Mouse (Mus musculus) midbrain, embryonic 10.5 days (tissue): ENCODE results near the gene Fgr. TPM values are rescaled to one million over a fixed set of nuclear protein-coding genes. Genes with fewer than 3 reads are reported as not detected.

ENCODE experiments used
- DNase-seq: peaks from one replicate; pipeline ENCODE4 v3.0.0-alpha.2; 2017; ENCODE audit warnings: low spot score
- H3K27ac ChIP-seq: fragments of 300-500 bp; sonication (generic); replicated peaks from 2 replicates; pipeline ENCODE4 v1.5.1; 2016; ENCODE audit warnings: mild to moderate bottlenecking
- H3K27me3 ChIP-seq: fragments of 300-500 bp; sonication (generic); 2 replicates; pipeline ENCODE4 v1.6.1; 2016; ENCODE audit warnings: low read depth, mild to moderate bottlenecking; ENCODE audit not compliant: poor library complexity, severe bottlenecking
- H3K36me3 ChIP-seq: fragments of 300-500 bp; sonication (generic); 2 replicates; pipeline ENCODE4 v1.6.1; 2016; ENCODE audit warnings: mild to moderate bottlenecking, moderate library complexity
- H3K4me1 ChIP-seq: fragments of 300-500 bp; sonication (generic); 2 replicates; pipeline ENCODE4 v1.6.1; 2016
- H3K4me3 ChIP-seq: fragments of 300-500 bp; sonication (generic); 2 replicates; pipeline ENCODE4 v1.5.1; 2016; ENCODE audit warnings: mild to moderate bottlenecking, moderate library complexity
- H3K9me3 ChIP-seq: fragments of 300-500 bp; sonication (generic); replicated peaks from 2 replicates; pipeline ENCODE4 v1.6.1; 2016; ENCODE audit warnings: mild to moderate bottlenecking
- WGBS: fragments of 180-500 bp; shearing (Covaris S2); methylation state at CpG from one replicate; pipeline ENCODE4 v1.1.7; 2016; 5-methylcytosine and 5-hydroxymethylcytosine counted together
- polyA plus RNA-seq: library from polyadenylated mRNA; unstranded; fragments of >200 nt; fragmentation: Nextera tagmentation; extraction: Ambion mirVana; gene quantifications from 2 replicates; pipeline ENCODE4 v1.2.1, GENCODE M21; 2016

Gene Fgr
- polyA plus RNA-seq, 1 experiment from 2014 or later, result 0.10 TPM

DNA sequence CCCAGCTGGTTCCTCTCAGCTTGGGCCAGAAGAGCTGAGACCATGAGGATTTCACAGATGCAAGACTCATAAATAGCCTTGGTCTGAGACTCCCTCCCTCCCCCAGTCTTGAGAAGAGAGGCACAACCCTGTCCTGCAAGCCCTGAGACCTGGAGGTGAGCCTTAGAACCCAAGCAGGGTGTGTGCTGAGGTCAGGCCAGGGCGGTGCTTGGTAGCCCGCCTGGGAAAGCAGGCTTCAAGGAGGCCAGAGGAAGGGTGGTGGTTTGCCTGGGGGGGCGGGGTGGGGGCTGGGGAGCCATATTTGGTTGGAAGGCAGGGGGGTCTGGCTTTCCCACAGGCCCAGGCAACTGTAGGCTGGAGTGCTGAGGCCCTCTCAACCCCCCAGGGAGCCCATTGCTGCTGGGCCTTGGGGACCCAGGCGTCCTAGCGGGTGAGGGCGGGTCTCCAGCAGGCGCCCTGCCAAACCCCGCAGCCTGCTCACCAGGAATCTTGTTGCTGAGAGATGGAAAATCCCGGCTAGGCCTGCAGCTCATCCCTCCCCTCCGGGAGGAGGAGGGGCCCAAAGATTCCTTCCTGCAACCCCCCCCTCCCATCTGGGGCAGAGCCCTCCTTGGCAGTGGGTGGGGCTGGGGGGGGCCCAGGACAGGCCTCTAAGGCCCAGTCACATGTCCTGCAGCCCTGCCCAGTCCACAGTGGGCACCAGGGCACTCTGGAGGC, 51.2 kb downstream of the Fgr start:
- H3K4me3 ChIP-seq, result peak overlapping the region; percentile 23; the same call in 1 of the 2 replicates
- peaks cover 8% of the 10 kb centered on the region; the same call in 1 of the 2 replicates for H3K36me3 ChIP-seq
- no peaks in the 10 kb centered on the region for H3K9me3 ChIP-seq
- H3K27me3 ChIP-seq, result 0 out of 2 replicates have a peak, but pooled peaks cover 5% of the 10 kb centered on the region
- DNase-seq, result no peak
- H3K4me1 ChIP-seq, result peaks cover 93% of the 10 kb centered on the region
- peak overlapping the region; percentile 87 for H3K27ac ChIP-seq
- 21% methylated on average over 10 of the region's 10 CpGs for WGBS

DNA sequence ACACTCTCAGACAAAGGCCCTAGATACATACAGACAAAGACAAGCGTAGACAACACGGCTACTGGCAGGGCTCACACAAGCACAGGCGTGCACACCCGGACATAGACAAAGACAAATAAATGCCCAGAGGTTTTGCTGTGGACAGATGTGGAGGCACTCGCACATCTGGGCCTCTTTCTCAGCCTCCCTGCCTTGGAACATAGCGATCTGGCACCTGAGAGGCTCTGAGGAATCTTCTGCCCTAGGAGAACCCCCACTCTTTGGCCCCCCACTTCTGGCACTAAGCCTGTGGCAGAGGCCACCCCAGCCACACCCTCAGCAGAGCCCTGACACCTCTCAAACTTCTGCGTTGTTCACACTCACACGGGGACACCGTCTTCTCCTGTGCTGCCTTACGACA, 52.4 kb downstream of the Fgr start:
- peak overlapping the region; percentile 87 for H3K27ac ChIP-seq
- H3K9me3 ChIP-seq, result no peaks in the 10 kb centered on the region
- H3K4me3 ChIP-seq, result no peak overlapping the region
- 0 out of 2 replicates have a peak, but pooled peaks cover 5% of the 10 kb centered on the region for H3K27me3 ChIP-seq
- H3K36me3 ChIP-seq, result peaks cover 8% of the 10 kb centered on the region; the same call in 1 of the 2 replicates
- 78% methylated on average over 10 of the region's 10 CpGs for WGBS
- peaks cover 82% of the 10 kb centered on the region for H3K4me1 ChIP-seq
- DNase-seq, result no peak

DNA sequence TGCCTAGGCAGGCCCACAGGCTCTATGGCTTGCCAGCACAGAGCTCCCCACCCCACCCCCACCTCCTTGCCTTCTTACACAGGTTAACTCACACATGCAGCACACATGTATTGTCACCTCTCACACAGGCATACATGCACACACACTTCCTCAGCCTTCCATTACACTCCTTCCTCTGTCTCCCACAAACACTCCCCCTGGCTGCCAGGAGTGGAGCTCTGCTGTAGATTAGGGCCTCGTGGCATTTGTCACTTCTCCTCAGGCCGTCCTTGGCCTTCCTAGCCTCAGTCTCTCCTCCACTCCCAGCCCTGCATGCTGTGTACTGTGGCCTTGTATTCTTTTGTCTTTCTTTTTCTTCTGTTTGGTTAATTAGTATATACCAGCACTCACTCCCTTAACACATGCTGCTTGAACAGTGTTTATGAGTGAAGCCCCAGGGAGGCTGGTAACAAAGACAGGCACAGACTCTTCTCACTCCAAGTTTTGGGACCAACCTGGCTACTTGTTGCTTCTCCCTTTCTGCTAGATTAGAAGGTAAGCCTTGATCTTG, 53.0 kb downstream of the Fgr start:
- Histone ChIP-seq H3K27ac (peak overlapping the region; percentile 87), H3K9me3 (no peaks in the 10 kb centered on the region), H3K36me3 (peaks cover 8% of the 10 kb centered on the region; the same call in 1 of the 2 replicates), H3K4me1 (peaks cover 76% of the 10 kb centered on the region), H3K27me3 (0 out of 2 replicates have a peak, but pooled peaks cover 5% of the 10 kb centered on the region), H3K4me3 (no peak overlapping the region)
- 30% methylated on average over 2 of the region's 2 CpGs for WGBS
- no peak for DNase-seq

DNA sequence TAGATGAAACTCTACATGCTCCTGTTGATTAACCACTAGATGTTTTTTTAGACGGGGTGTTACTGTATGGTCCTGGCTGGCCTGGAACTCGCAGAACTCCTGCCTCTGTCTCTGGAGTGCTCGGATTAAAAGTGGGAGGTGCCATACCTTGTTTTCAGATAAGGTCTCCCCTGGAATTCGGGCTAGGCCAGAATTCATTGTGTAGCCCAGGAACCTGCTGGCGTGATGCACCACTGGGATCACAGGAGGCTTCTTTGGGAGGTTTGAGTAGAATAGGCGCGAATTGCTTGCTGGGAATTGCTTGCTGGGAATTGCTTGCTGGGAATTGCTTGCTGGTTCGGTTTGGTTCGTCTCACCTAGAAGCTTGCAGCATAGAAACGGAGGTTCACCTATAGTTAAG, 53.8 kb downstream of the Fgr start:
- 56% methylated on average over 10 of the region's 10 CpGs for WGBS
- DNase-seq, result no peak
- H3K9me3 ChIP-seq, result no peaks in the 10 kb centered on the region
- H3K27me3 ChIP-seq, result 0 out of 2 replicates have a peak, but pooled peaks cover 5% of the 10 kb centered on the region
- no peak overlapping the region for H3K27ac ChIP-seq
- H3K4me3 ChIP-seq, result no peak overlapping the region
- peaks cover 70% of the 10 kb centered on the region for H3K4me1 ChIP-seq
- peaks cover 8% of the 10 kb centered on the region; the same call in 1 of the 2 replicates for H3K36me3 ChIP-seq

DNA sequence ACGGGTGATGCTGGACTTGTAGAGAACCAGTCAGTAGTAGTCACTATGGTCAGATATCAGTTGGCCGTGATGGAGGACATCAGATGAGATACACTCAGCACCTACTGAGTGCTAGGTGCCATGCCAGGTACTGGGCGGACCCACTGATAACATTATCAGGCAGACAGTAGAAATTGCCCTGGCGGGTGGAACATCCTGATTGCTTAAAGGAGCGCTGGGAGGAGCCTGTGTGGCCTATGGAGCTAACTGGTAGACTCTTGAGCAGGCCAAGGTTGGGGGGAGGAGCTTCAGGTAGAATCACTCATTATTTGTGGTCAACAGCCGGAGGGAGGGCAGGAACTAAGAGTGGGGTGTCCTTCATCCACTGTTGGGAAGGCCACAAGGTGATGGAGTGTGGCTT, 54.3 kb downstream of the Fgr start:
- H3K4me1 ChIP-seq, result peaks cover 67% of the 10 kb centered on the region
- H3K27me3 ChIP-seq, result 0 out of 2 replicates have a peak, but pooled peaks cover 5% of the 10 kb centered on the region
- no peak for DNase-seq
- WGBS, result 85% methylated on average over 6 of the region's 6 CpGs
- peaks cover 8% of the 10 kb centered on the region; the same call in 1 of the 2 replicates for H3K36me3 ChIP-seq
- H3K9me3 ChIP-seq, result no peaks in the 10 kb centered on the region
- no peak overlapping the region for H3K4me3 ChIP-seq
- no peak overlapping the region for H3K27ac ChIP-seq

DNA sequence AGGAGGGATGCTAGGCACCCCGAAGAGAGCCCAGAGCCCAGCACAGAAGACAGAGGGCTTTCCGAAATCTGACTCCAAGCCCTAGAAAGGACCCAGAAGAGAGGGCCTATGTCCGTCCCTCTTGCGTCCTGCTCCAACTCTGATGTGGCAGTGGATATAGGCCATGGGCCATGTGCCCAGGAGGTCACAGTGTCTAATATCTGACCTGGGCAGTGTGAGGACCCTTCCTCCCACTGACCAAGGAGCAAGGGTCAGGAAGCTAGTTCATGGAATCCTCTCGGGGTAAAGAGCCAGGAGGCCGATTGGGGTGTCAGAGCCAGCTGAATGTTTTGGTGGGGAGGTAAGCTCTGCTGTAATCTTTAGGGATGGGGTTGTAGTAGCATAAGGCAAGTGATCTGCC, 55.0 kb downstream of the Fgr start:
- no peak overlapping the region for H3K27ac ChIP-seq
- DNase-seq, result no peak
- H3K9me3 ChIP-seq, result no peaks in the 10 kb centered on the region
- peaks cover 9% of the 10 kb centered on the region; the same call in 1 of the 2 replicates for H3K36me3 ChIP-seq
- H3K4me1 ChIP-seq, result peaks cover 60% of the 10 kb centered on the region
- H3K27me3 ChIP-seq, result 0 out of 2 replicates have a peak, but pooled peaks cover 5% of the 10 kb centered on the region
- H3K4me3 ChIP-seq, result no peak overlapping the region
- WGBS, result 80% methylated on average over 6 of the region's 6 CpGs

DNA sequence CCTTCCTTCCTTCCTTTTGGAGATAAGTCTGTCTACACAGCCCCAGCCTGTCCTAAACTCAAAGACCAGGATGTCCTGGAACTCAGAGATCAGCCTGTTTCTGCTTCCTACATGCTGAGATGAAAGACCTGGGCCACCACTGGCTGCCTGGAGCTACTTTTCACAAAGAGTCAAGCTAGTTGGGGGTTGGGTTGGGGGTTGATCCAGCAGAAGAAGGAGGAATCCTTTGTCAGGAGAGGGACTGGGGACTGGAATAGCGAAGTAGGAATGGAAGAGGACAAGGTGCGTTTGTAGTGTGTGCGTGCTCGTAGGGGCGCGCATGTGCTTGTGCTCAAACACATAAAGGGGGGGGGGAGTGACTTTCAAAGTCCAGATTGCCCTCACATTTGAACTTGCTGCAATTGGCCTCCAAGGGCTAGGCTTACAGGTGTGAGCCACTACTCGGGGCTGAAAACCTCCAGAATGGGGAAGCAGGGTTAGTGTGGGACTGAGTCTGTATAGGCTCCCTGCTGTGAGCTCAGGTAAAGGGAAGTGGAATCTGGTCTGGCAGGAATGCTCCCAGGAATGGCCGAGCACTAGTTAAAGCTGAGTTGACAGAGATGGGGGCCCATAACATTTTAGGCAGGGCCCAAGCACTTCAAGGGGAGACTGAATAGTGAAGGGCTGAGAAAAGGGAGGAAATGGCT, 58.7 kb downstream of the Fgr start:
- H3K4me3 ChIP-seq, result no peak overlapping the region
- no peak for DNase-seq
- no peak overlapping the region for H3K27ac ChIP-seq
- H3K36me3 ChIP-seq, result peaks cover 16% of the 10 kb centered on the region; the same call in 1 of the 2 replicates
- H3K4me1 ChIP-seq, result peaks cover 35% of the 10 kb centered on the region
- no peaks in the 10 kb centered on the region for H3K9me3 ChIP-seq
- peaks cover 27% of the 10 kb centered on the region for H3K27me3 ChIP-seq
- 91% methylated on average over 8 of the region's 8 CpGs for WGBS

DNA sequence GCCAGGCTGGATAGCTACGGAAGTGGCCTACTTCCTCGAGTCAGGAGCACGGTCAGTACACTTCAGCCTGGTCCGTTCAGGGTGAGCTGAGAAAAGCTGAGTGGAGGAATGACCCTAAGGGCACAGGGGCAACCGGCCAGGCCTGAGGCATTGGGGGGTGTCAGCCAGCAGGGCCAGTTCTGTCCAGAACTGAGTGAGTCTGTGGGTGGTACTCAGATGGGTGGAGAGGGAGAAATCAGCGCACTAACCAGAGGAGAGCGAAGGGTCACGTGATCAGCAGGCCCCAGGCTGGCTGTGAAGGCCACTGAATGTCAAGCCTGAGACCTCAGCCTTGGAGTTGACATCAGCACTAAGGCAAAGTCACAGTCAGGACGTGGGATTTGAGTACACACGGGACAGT, 60.6 kb downstream of the Fgr start:
- H3K9me3 ChIP-seq, result no peaks in the 10 kb centered on the region
- no peak overlapping the region for H3K4me3 ChIP-seq
- no peak for DNase-seq
- peaks cover 44% of the 10 kb centered on the region for H3K27me3 ChIP-seq
- H3K4me1 ChIP-seq, result peaks cover 41% of the 10 kb centered on the region
- H3K36me3 ChIP-seq, result peaks cover 8% of the 10 kb centered on the region; the same call in 1 of the 2 replicates
- no peak overlapping the region for H3K27ac ChIP-seq
- WGBS, result 84% methylated on average over 10 of the region's 10 CpGs

DNA sequence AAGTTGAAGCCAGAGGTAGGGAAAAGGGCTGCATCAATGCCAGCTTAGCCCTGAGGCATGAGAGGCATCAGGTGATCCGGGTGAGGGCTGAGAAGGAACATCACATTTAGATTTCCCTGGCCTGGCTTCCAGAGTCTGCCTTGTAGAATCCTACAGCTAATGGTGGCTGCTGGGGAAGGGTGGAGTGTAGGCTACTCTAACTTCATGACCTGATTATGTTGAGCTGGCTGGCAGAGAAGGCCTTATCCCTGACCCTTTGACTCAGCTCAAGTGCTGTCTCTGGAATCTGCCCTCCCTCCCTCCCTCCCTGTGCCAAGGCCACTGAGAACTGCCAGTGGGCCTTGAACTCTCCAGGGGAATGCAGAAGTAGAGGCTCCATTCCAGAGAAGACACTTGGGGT, 61.6 kb downstream of the Fgr start:
- Histone ChIP-seq H3K36me3 (peaks cover 8% of the 10 kb centered on the region; the same call in 1 of the 2 replicates), H3K27ac (no peak overlapping the region), H3K4me1 (peaks cover 45% of the 10 kb centered on the region), H3K27me3 (peaks cover 54% of the 10 kb centered on the region), H3K9me3 (no peaks in the 10 kb centered on the region), H3K4me3 (no peak overlapping the region)
- DNase-seq, result no peak
- WGBS, result 90% methylated on average over 1 of the region's 1 CpGs

DNA sequence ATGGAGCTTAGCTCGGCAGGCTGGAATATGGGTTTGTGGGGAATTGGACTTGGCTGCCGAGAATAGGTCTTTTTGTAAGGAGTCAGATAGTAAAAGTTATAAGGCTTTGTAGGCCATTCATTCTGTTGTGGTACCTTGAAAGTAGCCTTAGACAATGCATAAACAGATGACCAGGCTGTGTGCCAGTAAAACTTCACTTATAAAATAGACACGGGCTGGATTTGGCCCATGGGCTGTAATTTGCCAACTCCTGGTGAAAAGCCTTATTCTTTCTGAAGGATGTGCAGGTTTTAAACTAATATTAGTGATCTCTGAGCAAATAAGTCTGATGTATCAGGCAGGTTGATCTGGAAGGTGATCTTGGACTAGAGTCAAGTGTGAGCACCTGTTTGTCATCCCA, 62.1 kb downstream of the Fgr start:
- H3K9me3 ChIP-seq, result no peaks in the 10 kb centered on the region
- peaks cover 59% of the 10 kb centered on the region for H3K27me3 ChIP-seq
- no peak overlapping the region for H3K27ac ChIP-seq
- H3K4me3 ChIP-seq, result no peak overlapping the region
- WGBS, result 91% methylated on average over 3 of the region's 3 CpGs
- no peak for DNase-seq
- H3K4me1 ChIP-seq, result peaks cover 50% of the 10 kb centered on the region
- H3K36me3 ChIP-seq, result peaks cover 8% of the 10 kb centered on the region; the same call in 1 of the 2 replicates

DNA sequence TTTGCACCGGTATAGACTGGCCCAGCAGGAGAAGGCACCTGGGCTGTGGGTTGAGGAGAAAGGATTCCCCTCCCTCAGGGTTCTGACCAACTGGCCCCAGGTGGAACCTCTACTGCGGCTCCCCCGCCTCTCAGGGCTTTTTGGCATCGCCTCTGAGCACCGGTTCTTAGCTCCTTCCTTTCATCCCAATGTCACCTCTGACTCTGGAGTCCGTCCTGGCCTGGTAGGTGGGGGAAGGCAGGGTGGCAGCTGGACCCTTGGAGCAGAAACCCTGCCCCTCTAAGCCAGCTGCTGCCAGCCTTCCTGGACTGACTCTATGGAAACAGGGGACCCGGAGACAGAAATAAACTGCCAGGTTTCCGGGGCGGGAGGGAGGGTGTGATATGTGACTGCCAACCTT, 63.4 kb downstream of the Fgr start:
- no peak for DNase-seq
- Histone ChIP-seq H3K9me3 (no peaks in the 10 kb centered on the region), H3K27ac (no peak overlapping the region), H3K4me1 (peaks cover 63% of the 10 kb centered on the region), H3K4me3 (0 out of 2 replicates have a peak overlapping the region, but pooled peaks have one; percentile 14), H3K36me3 (peaks cover 8% of the 10 kb centered on the region; the same call in 1 of the 2 replicates), H3K27me3 (peaks cover 67% of the 10 kb centered on the region)
- WGBS, result 36% methylated on average over 9 of the region's 9 CpGs

DNA sequence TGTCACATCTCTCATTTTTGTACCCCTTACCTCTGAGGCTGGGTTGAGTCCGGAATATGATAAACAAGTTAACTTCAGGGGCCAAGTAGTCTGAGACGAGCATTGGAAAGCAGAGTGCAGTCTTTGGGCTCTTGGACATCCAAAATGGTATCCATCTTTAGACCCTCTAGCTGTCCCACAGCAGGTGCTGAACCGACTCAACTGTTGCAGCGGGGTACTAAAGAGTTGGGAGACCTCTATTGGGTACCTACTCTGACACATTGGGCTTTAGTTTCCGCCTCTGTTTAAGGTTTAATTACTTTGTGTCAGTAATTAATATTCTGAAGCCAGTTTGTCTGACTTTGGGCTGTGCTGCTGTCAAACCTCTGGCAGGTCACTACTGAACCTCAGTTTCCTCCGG, 63.9 kb downstream of the Fgr start:
- H3K27ac ChIP-seq, result no peak overlapping the region
- peaks cover 67% of the 10 kb centered on the region for H3K27me3 ChIP-seq
- peak overlapping the region; percentile 71 for H3K4me3 ChIP-seq
- 27% methylated on average over 6 of the region's 6 CpGs for WGBS
- no peak for DNase-seq
- no peaks in the 10 kb centered on the region for H3K9me3 ChIP-seq
- H3K36me3 ChIP-seq, result peaks cover 8% of the 10 kb centered on the region; the same call in 1 of the 2 replicates
- peaks cover 65% of the 10 kb centered on the region for H3K4me1 ChIP-seq
